Mouse (Mus musculus): ENCODE data around the gene Sos2. TPM values are rescaled to one million over a fixed set of nuclear protein-coding genes. Genes with fewer than 3 reads are reported as not detected.

Gene Sos2
- polyA plus RNA-seq, 1 experiment from 2014 or later: 12.9 TPM

GRCm38 (mm10) chr12:69538362-69538950, 143.2 kb downstream of the Sos2 start:
- ATAC-seq: no peak
- 71% methylated on average over 4 of the region's 4 CpGs for WGBS
- Histone ChIP-seq H3K4me2 (ENCODE audit: low read length) (no peak overlapping the region), H3K9me3 (replicated peaks; ENCODE audit: control insufficient read depth, low read length, poor library complexity, severe bottlenecking) (no peaks in the 10 kb centered on the region), H3K4me3 (ENCODE audit: low read depth, low read length) (no peak overlapping the region), H3K36me3 (ENCODE audit: control insufficient read depth, insufficient read depth, low read length) (no peaks in the 10 kb centered on the region), H3K4me1 (ENCODE audit: control insufficient read depth, insufficient read depth, low read length) (peaks cover 2% of the 10 kb centered on the region; the same call in 1 of the 2 replicates), H3K27ac (ENCODE audit: low read length) (peak overlapping the region; percentile 64), H3K27me3 (ENCODE audit: control insufficient read depth, insufficient read depth, low read depth, low read length) (no peaks in the 10 kb centered on the region), H3K9ac (ENCODE audit: low read depth, low read length) (no peak overlapping the region)

GRCm38 (mm10) chr12:69537675-69538361, 143.8 kb downstream of the Sos2 start:
- H3K9me3 ChIP-seq (replicated peaks; ENCODE audit: control insufficient read depth, low read length, poor library complexity, severe bottlenecking): no peaks in the 10 kb centered on the region
- 56% methylated on average over 19 of the region's 19 CpGs for WGBS
- no peak overlapping the region for H3K9ac ChIP-seq (ENCODE audit: low read depth, low read length)
- H3K4me1 ChIP-seq (ENCODE audit: control insufficient read depth, insufficient read depth, low read length): peaks cover 2% of the 10 kb centered on the region; the same call in 1 of the 2 replicates
- peak overlapping the region; percentile 64 for H3K27ac ChIP-seq (ENCODE audit: low read length)
- 0 out of 2 replicates have a peak overlapping the region, but pooled peaks have one; percentile 9 for H3K4me2 ChIP-seq (ENCODE audit: low read length)
- H3K4me3 ChIP-seq (ENCODE audit: low read depth, low read length): no peak overlapping the region
- no peak for ATAC-seq
- no peaks in the 10 kb centered on the region for H3K36me3 ChIP-seq (ENCODE audit: control insufficient read depth, insufficient read depth, low read length)
- no peaks in the 10 kb centered on the region for H3K27me3 ChIP-seq (ENCODE audit: control insufficient read depth, insufficient read depth, low read depth, low read length)

DNA sequence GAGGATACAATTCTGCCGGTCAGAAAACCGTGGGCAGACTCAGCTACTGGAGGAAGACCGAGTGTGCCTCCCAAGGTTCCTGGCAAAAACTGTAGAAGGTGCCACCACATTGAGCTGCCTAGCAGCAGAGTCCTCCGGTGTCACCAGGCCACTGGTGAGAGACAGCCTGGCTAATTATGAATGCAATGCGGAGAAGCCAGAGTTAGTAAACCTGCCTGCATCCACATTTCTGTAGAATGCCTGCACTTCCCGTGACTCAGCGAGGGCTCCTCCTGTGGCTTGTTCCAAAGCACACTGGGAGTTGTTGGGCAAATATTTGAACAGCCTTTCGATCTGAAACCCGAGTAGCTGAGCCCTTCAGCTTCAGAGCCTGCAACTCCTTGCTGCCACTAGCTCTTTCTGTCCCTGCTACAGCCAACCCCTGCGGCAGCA, 144.4 kb downstream of the Sos2 start:
- Histone ChIP-seq H3K9me3 (replicated peaks; ENCODE audit: control insufficient read depth, low read length, poor library complexity, severe bottlenecking) (no peaks in the 10 kb centered on the region), H3K27me3 (ENCODE audit: control insufficient read depth, insufficient read depth, low read depth, low read length) (no peaks in the 10 kb centered on the region), H3K4me1 (ENCODE audit: control insufficient read depth, insufficient read depth, low read length) (peaks cover 2% of the 10 kb centered on the region; the same call in 1 of the 2 replicates), H3K4me2 (ENCODE audit: low read length) (0 out of 2 replicates have a peak overlapping the region, but pooled peaks have one; percentile 9), H3K36me3 (ENCODE audit: control insufficient read depth, insufficient read depth, low read length) (no peaks in the 10 kb centered on the region), H3K4me3 (ENCODE audit: low read depth, low read length) (no peak overlapping the region), H3K9ac (ENCODE audit: low read depth, low read length) (no peak overlapping the region), H3K27ac (ENCODE audit: low read length) (peak overlapping the region; percentile 52; the same call in 1 of the 2 replicates)
- peak; percentile 43; the same call in 1 of the 2 replicates for ATAC-seq
- 32% methylated on average over 10 of the region's 10 CpGs for WGBS

- WGBS: 58% methylated on average over 10 of the region's 10 CpGs
- Histone ChIP-seq H3K4me1 (ENCODE audit: control insufficient read depth, insufficient read depth, low read length) (peaks cover 2% of the 10 kb centered on the region; the same call in 1 of the 2 replicates), H3K27me3 (ENCODE audit: control insufficient read depth, insufficient read depth, low read depth, low read length) (no peaks in the 10 kb centered on the region), H3K4me2 (ENCODE audit: low read length) (no peak overlapping the region), H3K4me3 (ENCODE audit: low read depth, low read length) (no peak overlapping the region), H3K9me3 (replicated peaks; ENCODE audit: control insufficient read depth, low read length, poor library complexity, severe bottlenecking) (no peaks in the 10 kb centered on the region), H3K36me3 (ENCODE audit: control insufficient read depth, insufficient read depth, low read length) (no peaks in the 10 kb centered on the region), H3K9ac (ENCODE audit: low read depth, low read length) (no peak overlapping the region), H3K27ac (ENCODE audit: low read length) (0 out of 2 replicates have a peak overlapping the region, but pooled peaks have one; percentile 52)
- no peak for ATAC-seq
These were observed 144.9 kb downstream of the Sos2 start for GRCm38 (mm10) chr12:69536616-69537242.

Small RNA genes lying within 50 kb of the gene (microRNA-seq; reads per million reads assigned to microRNA genes)
- not detected for gene Gm23018

Other genes with a start within 250 kb of the Sos2 start
- 29.7 and 30.5 TPM in 2 replicates for gene Vcpkmt, start 98.8 kb downstream of the Sos2 start, polyA plus RNA-seq (2015; fragmentation: Nextera tagmentation; extraction: Ambion mirVana)
- 14.6 and 15.6 TPM in 2 replicates for gene L2hgdh, start 43.0 kb upstream of the Sos2 start, polyA plus RNA-seq (2015; fragmentation: Nextera tagmentation; extraction: Ambion mirVana)
- gene Atp5s, start 43.1 kb upstream of the Sos2 start, polyA plus RNA-seq (2015; fragmentation: Nextera tagmentation; extraction: Ambion mirVana): 35.9 and 41.6 TPM in 2 replicates
- gene Cdkl1, start 109.4 kb upstream of the Sos2 start, polyA plus RNA-seq (2015; fragmentation: Nextera tagmentation; extraction: Ambion mirVana): 10.4 and 13.7 TPM in 2 replicates
- gene Atl1, start 210.8 kb upstream of the Sos2 start, polyA plus RNA-seq (2015; fragmentation: Nextera tagmentation; extraction: Ambion mirVana): 171 and 177 TPM in 2 replicates
- gene Map4k5, start 211.3 kb upstream of the Sos2 start, polyA plus RNA-seq (2015; fragmentation: Nextera tagmentation; extraction: Ambion mirVana): 24.1 and 26.2 TPM in 2 replicates

All from midbrain, embryonic 16.5 days (tissue).